Mouse (Mus musculus) forebrain, embryonic 13.5 days (tissue): ENCODE measurements at regions not wholly inside any gene's neighbourhood (a gene's known extent, or its start where the extent isn't known, plus 50 kb on each side); places are given as distances from the start of the nearest gene placed in this dataset.

Experiments
- ATAC-seq: fragments of 200-750 bp; cut with Nextera tagmentation; 2 replicates; pipeline ENCODE4 v1.8.0; 2017
- H3K27ac ChIP-seq: fragments of 300-500 bp; sonication (generic); 2 replicates; pipeline ENCODE4 v1.5.1; 2015; ENCODE audit warnings: inconsistent platforms, mild to moderate bottlenecking, moderate library complexity
- H3K27me3 ChIP-seq: fragments of 300-500 bp; sonication (generic); 2 replicates; pipeline ENCODE4 v1.6.1; 2015; ENCODE audit warnings: mild to moderate bottlenecking, inconsistent platforms
- H3K36me3 ChIP-seq: fragments of 300-500 bp; sonication (generic); 2 replicates; pipeline ENCODE4 v1.6.1; 2015; ENCODE audit warnings: mild to moderate bottlenecking, inconsistent platforms; ENCODE audit not compliant: poor library complexity, severe bottlenecking
- H3K4me1 ChIP-seq: fragments of 300-500 bp; sonication (generic); 2 replicates; pipeline ENCODE4 v1.6.1; 2015; ENCODE audit warnings: inconsistent platforms
- H3K4me2 ChIP-seq: fragments of 300-500 bp; sonication (generic); 2 replicates; pipeline ENCODE4 v1.6.1; 2015; ENCODE audit warnings: inconsistent platforms, mild to moderate bottlenecking, moderate library complexity
- H3K4me3 ChIP-seq: fragments of 300-500 bp; sonication (generic); 2 replicates; pipeline ENCODE4 v1.5.1; 2015; ENCODE audit warnings: mild to moderate bottlenecking, inconsistent platforms
- H3K9ac ChIP-seq: fragments of 300-500 bp; sonication (generic); 2 replicates; pipeline ENCODE4 v1.6.1; 2015; ENCODE audit warnings: mild to moderate bottlenecking, inconsistent platforms
- H3K9me3 ChIP-seq: fragments of 300-500 bp; sonication (generic); replicated peaks from 2 replicates; pipeline ENCODE4 v1.6.1; 2016; ENCODE audit warnings: inconsistent platforms
- WGBS: fragments of 180-500 bp; shearing (Covaris S2); methylation state at CpG from one replicate; pipeline ENCODE4 v1.1.7; 2015; 5-methylcytosine and 5-hydroxymethylcytosine counted together

DNA sequence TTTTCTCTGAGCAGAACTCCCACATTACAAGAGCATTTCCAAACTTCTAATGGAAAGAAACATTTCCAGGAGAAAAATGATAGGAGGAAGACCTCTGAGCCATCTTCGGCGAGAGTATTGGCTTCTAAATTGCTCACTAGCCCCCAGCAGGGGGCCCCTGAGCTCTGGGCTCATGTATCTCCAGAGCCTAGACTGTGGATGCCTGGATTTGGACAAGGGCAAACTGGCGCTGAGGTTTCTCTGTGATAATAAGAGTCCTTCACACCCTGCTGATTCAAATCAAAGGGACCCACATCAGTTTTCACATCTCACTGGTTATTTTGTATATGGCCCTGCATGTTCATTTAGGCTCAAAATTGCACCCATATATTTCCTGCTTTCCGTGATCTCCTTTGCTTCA, 119.3 kb upstream of the Kif2a start:
- Histone ChIP-seq H3K9me3 (no peaks in the 10 kb centered on the region), H3K27me3 (no peaks in the 10 kb centered on the region), H3K4me1 (no peaks in the 10 kb centered on the region), H3K27ac (no peak overlapping the region), H3K4me3 (no peak overlapping the region), H3K4me2 (no peak overlapping the region), H3K9ac (no peak overlapping the region), H3K36me3 (no peaks in the 10 kb centered on the region)
- WGBS = 40% methylated on average over 4 of the region's 4 CpGs
- no peak for ATAC-seq

DNA sequence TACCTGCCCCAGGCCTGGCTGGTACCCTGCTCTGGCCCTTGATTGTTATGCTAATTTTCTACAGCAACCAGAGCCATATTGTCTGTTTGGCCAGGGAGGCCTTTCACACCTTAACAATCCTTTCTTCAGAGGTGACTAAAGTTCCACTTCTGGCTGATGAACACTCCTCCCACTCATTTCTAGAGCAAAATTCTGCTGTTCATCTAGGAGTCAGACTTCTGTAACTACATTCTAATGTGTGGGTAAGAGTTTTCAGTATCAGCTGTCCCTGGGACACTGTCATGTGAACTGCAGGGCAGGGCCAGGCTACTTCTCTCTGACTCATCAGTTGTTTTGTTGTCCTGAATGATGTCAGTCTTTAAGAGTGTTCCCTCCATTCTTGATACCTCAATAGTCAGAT, 112.2 kb upstream of the Kif2a start:
- Histone ChIP-seq H3K27ac (no peak overlapping the region), H3K4me1 (no peaks in the 10 kb centered on the region), H3K4me3 (no peak overlapping the region), H3K4me2 (no peak overlapping the region), H3K9me3 (no peaks in the 10 kb centered on the region), H3K9ac (no peak overlapping the region), H3K27me3 (no peaks in the 10 kb centered on the region), H3K36me3 (no peaks in the 10 kb centered on the region)
- no peak for ATAC-seq

DNA sequence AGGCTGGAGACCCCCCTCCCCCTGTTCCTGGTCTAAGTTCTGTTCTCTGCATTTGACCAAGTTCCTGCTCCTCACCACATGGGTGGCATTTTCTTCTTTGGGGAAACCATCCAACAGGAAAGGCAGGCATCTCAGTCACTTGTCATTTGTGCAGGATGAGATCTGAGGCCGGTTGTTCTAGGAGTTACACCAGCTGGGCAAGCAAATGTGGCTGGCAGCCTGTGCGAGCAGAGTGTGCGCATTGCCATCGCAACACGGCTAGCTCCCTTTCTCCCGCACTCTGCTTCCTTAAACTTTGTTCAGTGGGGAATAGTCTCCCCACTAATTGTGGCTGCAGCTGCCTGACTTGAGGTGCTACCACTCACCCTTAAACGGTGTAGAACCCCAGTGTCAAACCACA, 104.7 kb upstream of the Kif2a start:
- H3K27me3 ChIP-seq = no peaks in the 10 kb centered on the region
- no peak for ATAC-seq
- H3K36me3 ChIP-seq = no peaks in the 10 kb centered on the region
- WGBS = 89% methylated on average over 7 of the region's 7 CpGs
- no peak overlapping the region for H3K9ac ChIP-seq
- H3K4me3 ChIP-seq = no peak overlapping the region
- no peak overlapping the region for H3K27ac ChIP-seq
- H3K9me3 ChIP-seq = no peaks in the 10 kb centered on the region
- no peaks in the 10 kb centered on the region for H3K4me1 ChIP-seq
- H3K4me2 ChIP-seq = no peak overlapping the region

DNA sequence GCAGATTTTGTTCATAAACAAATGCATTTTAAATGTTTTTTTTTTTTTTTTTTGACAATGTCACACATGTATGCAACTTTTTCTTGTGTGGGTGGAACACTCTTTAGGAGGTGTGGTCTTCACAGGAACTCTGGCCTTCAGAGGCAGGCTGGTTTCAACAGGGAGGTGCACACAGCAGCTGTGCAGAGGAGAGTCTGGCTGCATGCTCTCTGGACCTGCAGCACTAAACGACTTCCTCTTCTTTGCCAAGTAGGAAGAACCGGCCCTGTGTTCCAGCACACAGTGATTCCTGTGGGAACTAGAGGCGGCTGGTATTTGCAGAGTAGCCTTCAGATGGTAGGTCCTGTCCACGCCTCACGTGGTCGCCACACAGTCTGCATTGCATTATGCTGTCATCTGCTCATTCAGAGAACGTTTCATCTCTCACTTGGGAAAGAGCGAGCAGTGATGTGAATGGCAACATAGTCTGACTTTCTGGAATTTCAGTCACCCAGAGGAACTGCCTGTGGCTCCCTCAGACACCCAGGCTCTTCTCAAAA, 102.3 kb upstream of the Kif2a start:
- no peak overlapping the region for H3K9ac ChIP-seq
- no peaks in the 10 kb centered on the region for H3K4me1 ChIP-seq
- no peaks in the 10 kb centered on the region for H3K36me3 ChIP-seq
- WGBS = 82% methylated on average over 8 of the region's 8 CpGs
- H3K27me3 ChIP-seq = no peaks in the 10 kb centered on the region
- no peak overlapping the region for H3K4me2 ChIP-seq
- H3K27ac ChIP-seq = no peak overlapping the region
- ATAC-seq = no peak
- H3K4me3 ChIP-seq = no peak overlapping the region
- no peaks in the 10 kb centered on the region for H3K9me3 ChIP-seq

DNA sequence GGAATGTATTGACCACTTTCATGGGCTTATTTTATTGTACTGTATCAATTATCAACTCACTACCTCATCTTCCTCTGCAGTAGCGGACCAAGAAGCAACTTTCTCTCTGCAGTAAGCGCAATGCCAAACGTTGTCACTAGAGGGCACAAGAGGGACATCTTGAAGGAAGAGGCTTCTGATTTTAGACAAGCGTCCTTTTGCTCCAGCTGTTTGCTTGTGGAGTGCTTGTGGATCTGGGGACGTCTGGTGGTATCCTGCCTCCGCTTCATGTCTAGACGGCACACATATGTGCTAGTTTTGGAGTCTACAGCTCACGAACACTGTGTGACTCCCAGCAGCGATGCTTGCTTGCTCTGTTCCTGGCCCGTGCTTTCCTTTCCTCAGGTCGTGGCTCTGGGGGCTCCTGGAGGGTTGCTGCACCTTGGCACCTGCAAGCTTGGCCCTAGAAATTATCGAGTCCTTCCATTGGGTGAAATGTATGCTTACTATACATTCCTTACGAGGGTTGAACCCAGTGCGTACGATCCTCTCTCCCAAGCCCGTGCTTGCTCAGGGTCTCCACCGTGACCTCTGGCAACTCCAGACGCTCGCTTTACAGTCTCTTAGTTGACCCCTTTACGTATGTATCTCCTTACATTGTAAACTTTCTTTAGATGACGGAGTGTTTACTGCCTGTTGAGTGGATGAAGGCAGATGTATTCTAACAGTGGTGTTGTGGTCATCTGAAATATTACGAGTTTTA, 92.2 kb upstream of the Kif2a start:
- H3K4me1 ChIP-seq = no peaks in the 10 kb centered on the region
- no peak overlapping the region for H3K27ac ChIP-seq
- H3K4me2 ChIP-seq = no peak overlapping the region
- H3K9ac ChIP-seq = no peak overlapping the region
- WGBS = 61% methylated on average over 22 of the region's 22 CpGs
- no peaks in the 10 kb centered on the region for H3K9me3 ChIP-seq
- H3K27me3 ChIP-seq = no peaks in the 10 kb centered on the region
- H3K4me3 ChIP-seq = no peak overlapping the region
- H3K36me3 ChIP-seq = no peaks in the 10 kb centered on the region
- peak; percentile 81 for ATAC-seq

DNA sequence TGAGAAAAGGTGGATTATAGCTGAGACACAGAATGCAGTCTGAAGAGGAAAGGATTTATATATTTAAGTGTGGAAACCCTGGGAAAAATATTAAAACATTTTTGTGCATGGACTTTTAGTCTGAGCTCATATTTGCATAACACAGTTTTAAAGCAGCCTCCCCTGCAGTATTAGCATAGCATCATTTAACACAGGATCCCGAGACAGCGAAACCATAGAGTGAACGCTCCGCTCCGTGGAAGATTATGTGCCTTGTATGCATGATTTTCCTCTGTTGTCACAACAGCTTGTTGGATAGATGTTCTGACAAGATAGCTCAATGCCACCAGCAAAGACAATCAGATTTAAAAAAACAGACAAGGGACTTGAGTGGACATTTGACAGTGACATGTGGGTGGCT, 86.1 kb upstream of the Kif2a start:
- H3K4me3 ChIP-seq = no peak overlapping the region
- H3K4me1 ChIP-seq = 0 out of 2 replicates have a peak, but pooled peaks cover 2% of the 10 kb centered on the region
- no peak overlapping the region for H3K4me2 ChIP-seq
- no peak overlapping the region for H3K9ac ChIP-seq
- no peaks in the 10 kb centered on the region for H3K36me3 ChIP-seq
- no peaks in the 10 kb centered on the region for H3K9me3 ChIP-seq
- peak; percentile 27; the same call in 1 of the 2 replicates for ATAC-seq
- H3K27me3 ChIP-seq = no peaks in the 10 kb centered on the region
- no peak overlapping the region for H3K27ac ChIP-seq
- 75% methylated on average over 5 of the region's 5 CpGs for WGBS

DNA sequence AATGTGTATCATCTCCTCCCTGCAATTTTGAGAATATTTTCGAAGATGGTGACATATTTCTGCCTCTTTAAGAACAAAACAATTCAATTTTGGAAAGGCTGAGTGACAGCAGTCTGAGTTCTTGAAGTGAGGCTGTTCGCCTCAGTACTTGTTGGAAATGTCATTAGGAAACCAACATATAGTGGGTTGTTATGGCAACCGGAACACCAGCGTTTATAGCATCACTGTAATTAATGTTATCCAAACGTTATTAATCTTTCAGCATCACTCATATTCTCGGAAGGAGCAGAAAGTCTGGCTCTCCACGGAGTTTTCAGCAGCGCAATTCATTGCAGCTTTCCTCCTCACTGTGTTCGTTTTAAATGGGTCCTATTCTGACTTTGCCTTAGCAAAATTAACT, 85.6 kb upstream of the Kif2a start:
- ATAC-seq = 0 out of 2 replicates have a peak, but pooled peaks have one; percentile 16
- Histone ChIP-seq H3K27ac (no peak overlapping the region), H3K9me3 (no peaks in the 10 kb centered on the region), H3K4me3 (no peak overlapping the region), H3K9ac (no peak overlapping the region), H3K27me3 (no peaks in the 10 kb centered on the region), H3K4me1 (0 out of 2 replicates have a peak, but pooled peaks cover 2% of the 10 kb centered on the region), H3K4me2 (no peak overlapping the region), H3K36me3 (no peaks in the 10 kb centered on the region)
- 60% methylated on average over 9 of the region's 9 CpGs for WGBS

DNA sequence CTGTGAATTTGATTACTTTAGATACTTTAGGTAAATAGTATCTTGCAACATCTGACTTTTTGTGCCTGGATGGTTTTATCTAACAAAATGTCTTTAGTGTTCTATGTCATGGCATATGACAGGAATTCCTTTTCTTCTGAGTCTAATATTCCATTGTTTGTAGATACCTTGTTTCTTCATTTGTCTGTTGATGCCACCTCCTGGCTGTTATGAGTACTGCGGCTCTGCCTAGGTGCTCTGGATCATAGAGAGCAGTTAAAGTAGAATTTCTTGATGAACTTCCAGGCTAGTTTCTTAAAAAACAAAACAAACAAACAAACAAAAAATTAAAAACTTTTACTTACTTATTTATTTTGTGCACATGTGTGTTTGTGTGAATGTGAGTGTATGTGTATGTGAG, 83.6 kb upstream of the Kif2a start:
- Histone ChIP-seq H3K27me3 (no peaks in the 10 kb centered on the region), H3K27ac (no peak overlapping the region), H3K4me3 (no peak overlapping the region), H3K9ac (no peak overlapping the region), H3K4me2 (no peak overlapping the region), H3K9me3 (no peaks in the 10 kb centered on the region), H3K36me3 (no peaks in the 10 kb centered on the region), H3K4me1 (0 out of 2 replicates have a peak, but pooled peaks cover 2% of the 10 kb centered on the region)
- ATAC-seq = no peak
- WGBS = 65% methylated on average over 1 of the region's 1 CpGs

DNA sequence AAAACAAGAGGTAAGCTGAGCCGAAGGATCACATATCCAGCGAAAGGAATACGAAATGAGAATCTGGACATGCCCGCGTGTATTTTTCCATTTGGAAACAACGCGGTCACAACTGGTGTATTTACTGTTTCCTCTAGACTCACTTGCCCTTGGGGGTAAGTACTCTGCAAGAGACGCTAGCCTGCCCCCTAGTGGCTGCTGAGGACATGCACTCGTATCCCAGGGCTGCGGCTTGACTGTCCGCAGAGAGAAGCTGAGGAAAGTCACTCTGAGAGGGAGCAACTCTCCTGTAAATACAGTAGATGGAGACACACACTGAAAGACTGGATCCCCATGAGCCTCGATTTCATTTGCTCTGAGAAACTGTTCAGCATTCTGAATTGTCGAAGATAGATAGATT, 79.7 kb upstream of the Kif2a start:
- ATAC-seq = peak; percentile 84

DNA sequence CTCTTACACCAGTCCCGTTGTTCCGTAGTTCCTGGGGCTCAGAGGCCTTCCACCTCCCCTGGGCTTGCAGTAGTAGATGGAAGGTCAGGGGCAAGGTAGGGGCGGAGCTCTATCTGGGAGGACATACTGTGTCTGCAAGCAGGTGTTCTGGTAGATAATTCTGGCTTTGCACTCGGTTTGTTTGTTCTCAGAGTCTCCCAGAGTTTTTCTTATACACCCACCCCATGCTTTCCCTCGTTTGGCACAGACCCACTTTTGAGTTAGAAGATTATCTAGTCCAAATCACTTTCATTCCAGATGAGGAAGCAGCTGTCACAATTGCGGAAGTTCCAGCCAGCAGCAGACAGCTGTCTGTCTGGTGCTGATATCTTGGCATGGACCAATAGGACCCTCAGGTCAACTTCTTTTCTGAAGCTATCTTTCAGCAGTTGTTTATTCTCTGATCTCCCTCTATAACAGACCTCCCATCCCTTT, 79.0 kb upstream of the Kif2a start:
- Histone ChIP-seq H3K9me3 (no peaks in the 10 kb centered on the region), H3K4me2 (no peak overlapping the region), H3K9ac (no peak overlapping the region), H3K27me3 (no peaks in the 10 kb centered on the region), H3K36me3 (no peaks in the 10 kb centered on the region), H3K4me1 (no peaks in the 10 kb centered on the region), H3K27ac (no peak overlapping the region), H3K4me3 (no peak overlapping the region)
- no peak for ATAC-seq
- WGBS = 71% methylated on average over 6 of the region's 6 CpGs

More for the DNA sequence above, 79.7 kb upstream of the Kif2a start:
- H3K27me3 ChIP-seq = no peaks in the 10 kb centered on the region
- no peak overlapping the region for H3K27ac ChIP-seq
- no peaks in the 10 kb centered on the region for H3K9me3 ChIP-seq
- H3K4me1 ChIP-seq = no peaks in the 10 kb centered on the region
- H3K9ac ChIP-seq = no peak overlapping the region
- WGBS = 26% methylated on average over 13 of the region's 13 CpGs
- 0 out of 2 replicates have a peak overlapping the region, but pooled peaks have one; percentile 8 for H3K4me2 ChIP-seq
- H3K4me3 ChIP-seq = no peak overlapping the region
- no peaks in the 10 kb centered on the region for H3K36me3 ChIP-seq

DNA sequence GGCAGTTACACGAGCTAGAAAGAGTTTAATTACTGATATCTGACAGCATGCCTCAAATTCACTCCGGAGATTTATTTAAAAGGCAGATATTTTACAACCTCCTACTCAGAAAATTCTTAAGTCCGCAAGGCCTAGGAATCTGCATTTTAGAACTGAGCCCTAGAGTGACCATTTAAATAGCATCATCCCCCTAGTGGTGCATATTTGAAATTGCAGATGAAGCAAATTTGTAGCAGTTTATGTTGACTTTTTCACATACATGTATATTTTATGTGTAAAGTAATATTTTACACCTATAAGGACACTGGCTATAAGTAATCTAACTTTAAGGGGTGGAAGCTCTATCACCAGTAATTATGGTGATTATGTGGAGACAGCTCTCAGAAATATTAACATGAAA, 78.2 kb upstream of the Kif2a start:
- ATAC-seq = no peak
- H3K9ac ChIP-seq = no peak overlapping the region
- H3K4me2 ChIP-seq = no peak overlapping the region
- no peaks in the 10 kb centered on the region for H3K4me1 ChIP-seq
- H3K27ac ChIP-seq = no peak overlapping the region
- H3K9me3 ChIP-seq = no peaks in the 10 kb centered on the region
- no peaks in the 10 kb centered on the region for H3K36me3 ChIP-seq
- WGBS = 70% methylated on average over 3 of the region's 3 CpGs
- no peaks in the 10 kb centered on the region for H3K27me3 ChIP-seq
- H3K4me3 ChIP-seq = no peak overlapping the region

DNA sequence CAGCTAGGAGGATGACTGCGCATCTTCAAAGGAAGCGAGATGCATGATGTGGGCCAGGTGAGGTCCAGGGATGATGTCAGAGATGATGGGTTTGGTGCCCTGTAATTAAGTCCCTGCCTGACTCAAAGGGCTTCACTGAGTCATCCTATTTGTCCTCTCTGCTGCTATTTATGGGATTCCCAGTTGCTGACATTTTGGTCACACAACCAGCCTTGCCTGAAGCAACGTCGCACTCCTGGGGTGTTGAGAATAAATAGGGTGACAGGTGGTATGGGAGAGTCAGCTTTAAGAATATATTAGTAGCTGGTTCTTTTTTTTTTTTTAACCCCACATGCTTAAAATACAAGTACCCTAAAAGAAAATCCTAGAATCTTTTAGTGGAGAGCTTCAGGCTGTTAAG, 75.1 kb upstream of the Kif2a start:
- no peak for ATAC-seq

More for the DNA sequence above, 75.1 kb upstream of the Kif2a start:
- H3K9me3 ChIP-seq = no peaks in the 10 kb centered on the region
- no peak overlapping the region for H3K27ac ChIP-seq
- no peak overlapping the region for H3K4me3 ChIP-seq
- H3K4me1 ChIP-seq = no peaks in the 10 kb centered on the region
- no peak overlapping the region for H3K9ac ChIP-seq
- no peaks in the 10 kb centered on the region for H3K36me3 ChIP-seq
- 89% methylated on average over 4 of the region's 4 CpGs for WGBS
- no peaks in the 10 kb centered on the region for H3K27me3 ChIP-seq
- H3K4me2 ChIP-seq = no peak overlapping the region
